Mouse (Mus musculus) urinary bladder, postnatal 25 days (tissue): ENCODE data around the gene Cd3eap.
A peak's percentile ranks its signal among the peaks of the same experiment; 100 is the strongest.

ENCODE experiments used
- DNase-seq: peaks from one replicate; pipeline ENCODE4 v3.0.0; 2022; ENCODE audit warnings: low spot score

The Cd3eap gene

GRCm38 (mm10) chr7:19359299-19359891, at the start of gene Cd3eap, which contains the start of gene Ppp1r13l:
Gene Cd3eap (minus strand): TSS chr7:19359483.
Gene Ppp1r13l (plus strand): TSS chr7:19359749.
- DNase-seq, result peak; percentile 78

DNA sequence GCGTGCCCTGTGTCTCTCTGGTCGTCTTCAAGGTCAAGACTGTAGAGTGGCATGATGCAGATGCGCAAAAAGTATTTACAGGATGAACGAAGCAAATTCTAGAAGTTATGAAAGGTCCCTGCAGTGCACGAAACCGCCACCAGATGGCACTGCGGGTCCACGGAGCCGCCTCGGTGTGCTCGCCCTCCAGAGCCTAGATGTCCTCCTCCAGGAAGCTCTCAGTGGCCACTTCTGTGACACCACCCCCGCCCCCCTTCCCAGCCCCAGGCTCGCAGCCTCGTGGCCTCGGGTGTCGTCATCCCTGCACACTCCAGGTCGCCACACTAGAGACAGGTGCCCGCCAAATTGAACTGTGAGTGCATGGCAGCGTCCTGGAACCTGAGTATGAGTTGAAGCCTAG, 46.1 kb upstream of the Cd3eap start:
- DNase-seq, result peak; percentile 85

DNA sequence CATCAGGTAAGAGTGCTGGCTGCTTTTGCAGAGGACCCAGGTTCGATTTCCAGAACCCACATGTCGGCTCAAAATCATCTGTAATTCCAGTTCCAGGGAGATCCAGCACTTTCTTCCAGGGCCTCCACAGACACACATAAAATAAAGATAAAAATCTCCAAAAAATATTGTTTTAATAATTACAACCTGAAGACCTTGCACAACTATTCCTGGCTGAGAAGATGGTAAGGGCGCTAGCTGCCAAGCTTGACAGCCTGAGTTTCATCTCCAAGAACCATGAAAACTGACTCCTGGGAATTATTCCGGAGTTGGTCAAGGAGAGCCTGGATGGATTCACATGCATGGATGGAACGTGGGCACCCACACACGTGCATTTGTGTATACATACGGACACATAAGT, 45.2 kb upstream of the Cd3eap start, which contains the start of gene Ckm:
TSS of gene Ckm (plus strand) at position 301 of the 400 bp plus-strand sequence.
- DNase-seq, result no peak

- peak; percentile 67 for DNase-seq
Measured at GRCm38 (mm10) chr7:19403731-19404296, 44.5 kb upstream of the Cd3eap start, which contains the start of gene Klc3. Gene Klc3 (minus strand): TSS chr7:19404104.

GRCm38 (mm10) chr7:19402535-19403112, 43.3 kb upstream of the Cd3eap start:
- no peak for DNase-seq

DNA sequence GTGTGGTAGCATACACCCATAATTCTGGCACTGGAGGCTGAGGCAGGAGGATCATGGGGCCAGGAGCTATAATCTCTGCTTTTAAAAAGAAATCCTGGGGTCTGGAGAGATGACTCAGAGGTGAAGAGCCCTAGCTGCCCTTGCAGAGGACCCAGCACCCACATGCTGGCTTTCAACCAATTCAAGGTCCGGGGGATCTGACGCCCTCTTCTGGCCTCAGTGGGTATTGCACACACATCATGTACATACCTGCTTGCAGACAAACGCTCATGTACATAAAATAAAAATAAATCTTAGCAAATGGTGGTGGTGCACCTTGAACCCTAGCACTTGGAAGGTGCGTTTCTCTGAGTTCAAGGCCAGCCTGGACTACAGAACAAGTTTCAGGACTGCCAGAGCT, 41.7 kb upstream of the Cd3eap start:
- DNase-seq, result no peak

- peak; percentile 61 for DNase-seq
Measured at GRCm38 (mm10) chr7:19399496-19400280, 40.4 kb upstream of the Cd3eap start.

GRCm38 (mm10) chr7:19394484-19394883, 35.2 kb upstream of the Cd3eap start:
- no peak for DNase-seq

- DNase-seq, result no peak
Measured at GRCm38 (mm10) chr7:19388699-19389413, 29.6 kb upstream of the Cd3eap start.

DNA sequence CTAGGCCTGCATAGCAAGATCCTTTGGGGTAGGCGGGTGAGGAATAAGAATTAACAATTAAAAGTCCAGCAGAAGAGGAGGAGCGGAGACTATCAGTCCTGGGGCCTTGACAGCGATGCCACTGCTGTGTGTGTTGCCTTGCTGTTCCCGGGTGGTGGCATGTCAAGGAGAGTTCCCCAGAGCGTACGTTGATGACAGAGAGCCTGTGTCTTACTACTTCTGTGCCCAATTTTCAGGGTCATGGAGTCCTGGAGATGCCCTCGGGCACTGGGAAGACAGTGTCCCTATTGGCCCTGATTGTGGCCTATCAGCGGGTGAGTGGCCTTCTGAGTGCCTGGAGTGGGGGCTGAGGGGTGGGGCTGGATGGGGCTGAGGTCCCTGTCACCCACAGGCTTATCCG, 24.4 kb upstream of the Cd3eap start:
- no peak for DNase-seq

GRCm38 (mm10) chr7:19382166-19382541, 22.9 kb upstream of the Cd3eap start:
- no peak for DNase-seq

GRCm38 (mm10) chr7:19381377-19382165, 22.3 kb upstream of the Cd3eap start, which contains the start of gene Ercc2:
Gene Ercc2 (plus strand): TSS chr7:19382010.
- peak; percentile 98 for DNase-seq

DNA sequence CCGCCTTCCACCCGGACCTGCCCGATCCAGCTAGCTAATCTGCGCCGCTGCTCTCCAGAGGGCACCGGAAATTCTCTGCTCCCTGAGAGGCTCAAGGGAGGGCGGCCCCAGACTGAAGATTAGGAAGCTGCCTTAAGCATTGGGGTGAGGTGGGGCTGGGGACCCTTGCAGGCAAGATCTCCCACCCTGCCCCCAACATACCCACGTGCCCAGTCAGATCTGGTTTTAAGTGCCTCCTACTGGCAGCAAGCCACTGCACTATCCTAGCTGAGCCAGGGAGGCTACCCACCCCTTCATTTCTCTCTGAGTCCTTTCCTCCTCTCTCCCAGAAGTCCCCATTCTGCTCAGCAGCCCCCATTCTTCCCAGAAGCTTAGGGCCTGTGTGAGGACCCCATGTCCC, 18.8 kb upstream of the Cd3eap start:
- DNase-seq, result no peak

DNA sequence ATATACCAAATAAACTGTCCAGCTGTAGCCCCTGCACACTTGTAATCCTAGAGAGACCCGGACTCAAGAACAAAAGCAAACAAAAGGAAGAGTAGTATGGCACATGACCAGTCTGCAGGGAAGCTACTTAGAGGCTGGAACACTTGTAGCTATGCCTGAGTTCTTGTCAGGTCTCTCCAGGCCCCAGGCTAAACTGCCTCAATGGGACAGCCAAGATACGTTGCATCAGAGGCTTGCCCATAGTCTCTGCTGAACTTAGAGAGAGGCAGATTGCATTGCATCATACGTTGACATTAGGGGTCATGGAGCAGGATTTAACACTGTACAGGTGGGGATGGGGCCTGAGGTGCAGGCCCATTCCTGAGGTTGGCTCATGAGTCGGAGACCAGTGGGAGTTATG, 16.7 kb upstream of the Cd3eap start:
- DNase-seq, result no peak

DNA sequence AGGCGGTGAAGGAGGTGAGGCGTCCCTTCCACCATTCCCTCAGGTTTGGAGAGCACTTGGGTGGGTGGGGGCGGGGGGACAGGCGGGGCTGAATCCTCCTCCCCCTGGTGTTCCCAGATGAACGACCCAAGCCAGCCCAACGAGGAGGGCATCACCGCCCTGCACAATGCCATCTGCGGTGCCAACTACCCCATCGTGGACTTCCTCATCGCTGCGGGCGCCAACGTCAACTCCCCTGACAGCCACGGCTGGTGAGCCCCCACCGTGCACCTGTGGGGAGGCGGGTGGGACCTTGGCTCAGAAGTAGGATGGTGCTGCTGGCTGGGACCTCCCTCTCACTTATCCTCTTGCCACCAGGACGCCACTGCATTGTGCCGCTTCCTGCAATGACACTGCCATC, 16.1 kb upstream of the Cd3eap start:
- DNase-seq, result no peak

- no peak for DNase-seq
Measured at GRCm38 (mm10) chr7:19373367-19373766, 14.1 kb upstream of the Cd3eap start.

DNA sequence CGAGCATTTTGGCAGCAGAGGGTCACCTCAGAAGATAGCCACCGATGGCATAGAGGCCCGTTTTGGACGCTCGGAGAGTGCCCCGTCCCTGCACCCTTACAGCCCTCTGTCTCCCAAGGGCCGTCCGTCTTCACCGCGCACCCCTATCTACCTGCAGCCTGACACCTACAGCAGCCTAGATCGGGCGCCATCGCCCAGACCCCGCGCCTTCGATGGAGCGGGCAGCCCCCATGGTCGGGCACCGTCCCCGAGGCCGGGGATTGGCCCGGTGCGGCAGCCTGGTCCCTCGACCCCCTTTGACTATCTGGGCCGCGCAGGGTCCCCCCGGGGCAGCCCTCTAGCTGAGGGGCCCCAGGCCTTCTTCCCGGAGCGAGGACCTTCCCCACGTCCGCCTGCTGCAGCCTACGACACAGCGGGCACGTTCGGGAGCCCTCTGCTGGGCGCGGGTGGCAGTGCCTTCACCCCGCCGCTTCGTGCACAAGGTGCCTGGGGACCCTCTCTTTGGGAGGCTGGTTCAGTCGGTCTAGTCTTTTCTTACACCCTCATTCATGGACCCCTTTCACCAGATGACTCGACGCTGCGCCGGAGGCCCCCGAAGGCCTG, 10.6 kb upstream of the Cd3eap start:
- DNase-seq, result peak; percentile 43

GRCm38 (mm10) chr7:19368380-19368779, 9.1 kb upstream of the Cd3eap start:
- no peak for DNase-seq

- DNase-seq, result peak; percentile 54
Measured at GRCm38 (mm10) chr7:19365376-19365775, 6.1 kb upstream of the Cd3eap start.

- peak; percentile 88 for DNase-seq
Measured at GRCm38 (mm10) chr7:19363881-19364280, 4.6 kb upstream of the Cd3eap start.

GRCm38 (mm10) chr7:19362276-19362675, 3.0 kb upstream of the Cd3eap start:
- DNase-seq, result no peak
